In the genomic region with DNA sequence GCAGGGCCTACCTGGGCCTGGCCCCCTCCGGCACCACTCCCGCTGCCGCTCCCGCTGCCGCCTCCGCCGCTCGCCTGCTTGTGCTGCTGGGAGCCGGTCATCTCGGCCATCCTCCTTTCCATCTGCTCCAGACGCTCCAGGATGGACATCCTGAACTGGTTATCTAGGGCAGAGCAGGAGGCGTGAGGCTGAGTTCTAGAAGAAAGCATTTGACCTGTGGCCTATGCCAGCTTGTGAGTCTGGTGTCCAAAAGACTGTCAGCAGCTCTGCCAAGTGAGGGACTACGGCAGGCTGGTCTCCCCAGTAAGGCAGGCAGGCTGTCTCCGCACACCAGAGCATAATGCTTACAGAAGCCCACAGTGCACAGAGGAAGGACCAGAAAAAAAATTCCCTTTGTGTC, we compare ENCODE assay signal across 12 mouse cellular contexts. TPM values are rescaled to one million over a fixed set of nuclear protein-coding genes. Genes with fewer than 3 reads are reported as not detected.
A peak's percentile ranks its signal among the peaks of the same experiment; 100 is the strongest.
DNase-seq lines count a peak whose midpoint lies in the region; ATAC-seq and TF ChIP-seq lines count a peak whose summit lies in the region.
"Had no signal": no experiment of that assay in that cellular context is flagged by ENCODE, and none has a peak within 500 bp of the region (broad histone marks: within the 10 kb centered on the region; RNA-seq: fewer than 3 reads in every experiment).

No protein-coding gene starts in this region.

- no peak for TF ChIP-seq CTCF in forebrain, postnatal 0 days (IDR thresholded peaks at IDR 0.05; ENCODE audit: low read depth)

- no peak overlapping the region for H3K4me2 ChIP-seq in heart, embryonic 12.5 days
- H3K4me2 ChIP-seq in forebrain, postnatal 0 days (ENCODE audit: low read depth): no peak overlapping the region

- H3K27ac ChIP-seq in heart, embryonic 12.5 days (ENCODE audit: poor library complexity, severe bottlenecking): 0 out of 2 replicates have a peak overlapping the region, but pooled peaks have one; percentile 53
- H3K27ac ChIP-seq in heart, embryonic 10.5 days: no peak overlapping the region
- 0 out of 2 replicates have a peak overlapping the region, but pooled peaks have one; percentile 30 for H3K27ac ChIP-seq in forebrain, postnatal 0 days (ENCODE audit: low read depth, low read length)

- H3K9ac ChIP-seq in heart, embryonic 12.5 days: no peak overlapping the region
- H3K9ac ChIP-seq in forebrain, postnatal 0 days: no peak overlapping the region

- no peak overlapping the region for H3K4me3 ChIP-seq in heart, embryonic 12.5 days
- H3K4me3 ChIP-seq in heart, embryonic 10.5 days: no peak overlapping the region
- H3K4me3 ChIP-seq in forebrain, postnatal 0 days (ENCODE audit: low read depth, low read length): no peak overlapping the region
- H3K4me3 ChIP-seq: megakaryocyte, embryonic 14.5 days; myocyte had no signal

- peaks cover 35% of the 10 kb centered on the region for H3K36me3 ChIP-seq in heart, embryonic 12.5 days
- H3K36me3 ChIP-seq in heart, embryonic 10.5 days: peaks cover 43% of the 10 kb centered on the region
- peaks cover 37% of the 10 kb centered on the region for H3K36me3 ChIP-seq in forebrain, postnatal 0 days (ENCODE audit: insufficient read depth)

- peaks cover 63% of the 10 kb centered on the region for H3K4me1 ChIP-seq in heart, embryonic 12.5 days (replicated peaks)
- H3K4me1 ChIP-seq in heart, embryonic 10.5 days: peaks cover 39% of the 10 kb centered on the region
- no peaks in the 10 kb centered on the region for H3K4me1 ChIP-seq in forebrain, postnatal 0 days (ENCODE audit: insufficient read depth)

- WGBS in heart, embryonic 12.5 days: 75% methylated on average over 14 of the region's 14 CpGs
- WGBS in heart, embryonic 10.5 days: 86% methylated on average over 14 of the region's 14 CpGs
- 77% methylated on average over 14 of the region's 14 CpGs for WGBS in forebrain, postnatal 0 days

- H3K9me3 ChIP-seq in heart, embryonic 12.5 days (replicated peaks): no peaks in the 10 kb centered on the region
- no peaks in the 10 kb centered on the region for H3K9me3 ChIP-seq in heart, embryonic 10.5 days
- no peaks in the 10 kb centered on the region for H3K9me3 ChIP-seq in forebrain, postnatal 0 days (ENCODE audit: low read length)

- DNase-seq in heart, embryonic 10.5 days (ENCODE audit: low spot score): no peak
- peak; percentile 39 for DNase-seq in Muller cell, postnatal 12 days (ENCODE audit: inconsistent ontology term)
- DNase-seq in cerebellum, adult 11-12 months: peak; percentile 95
- no peak for DNase-seq in forebrain, postnatal 0 days
- DNase-seq in thymus, postnatal 14 days: no peak
- no peak for DNase-seq in right cerebral cortex, adult 18-20 months
- DNase-seq: kidney, postnatal 10 days; lung, adult 2 months; retina, postnatal 1 day had no signal

- ATAC-seq in heart, embryonic 12.5 days (ENCODE audit: insufficient number of reproducible peaks, low FRiP score): no peak
- ATAC-seq in forebrain, postnatal 0 days: peak; percentile 64; the same call in 1 of the 2 replicates

- H3K27me3 ChIP-seq in heart, embryonic 12.5 days (replicated peaks): no peaks in the 10 kb centered on the region
- no peaks in the 10 kb centered on the region for H3K27me3 ChIP-seq in heart, embryonic 10.5 days (ENCODE audit: insufficient read depth, poor library complexity, severe bottlenecking)
- H3K27me3 ChIP-seq in forebrain, postnatal 0 days (ENCODE audit: insufficient read depth, low read length): no peaks in the 10 kb centered on the region

RNA-seq across cellular contexts. Expression of gene Gm13090, which starts 0.6 kb away (rescaled TPM):
- not detected in 2 replicates for polyA plus RNA-seq in heart, embryonic 12.5 days (2016; fragmentation: Nextera tagmentation; extraction: Ambion mirVana)
- polyA plus RNA-seq in heart, embryonic 10.5 days (2016; fragmentation: Nextera tagmentation; extraction: Ambion mirVana): not detected in 2 replicates
- not detected in 2 replicates for total RNA-seq in forebrain, postnatal 0 days (2014; rRNA removed)
- not detected in 2 replicates for polyA plus RNA-seq in forebrain, postnatal 0 days (2015; fragmentation: Nextera tagmentation; extraction: Ambion mirVana)
- polyA plus RNA-seq: lung, adult 2 months; myocyte had no signal

RNA-seq across cellular contexts. Expression of gene Vamp3, which starts 31.1 kb away (rescaled TPM):
- polyA plus RNA-seq in heart, embryonic 12.5 days (2016; fragmentation: Nextera tagmentation; extraction: Ambion mirVana): 100 and 109 TPM in 2 replicates
- polyA plus RNA-seq in heart, embryonic 10.5 days (2016; fragmentation: Nextera tagmentation; extraction: Ambion mirVana): 105 and 113 TPM in 2 replicates
- total RNA-seq in forebrain, postnatal 0 days (2014; rRNA removed): 37.9 and 47.1 TPM in 2 replicates
- polyA plus RNA-seq in forebrain, postnatal 0 days (2015; fragmentation: Nextera tagmentation; extraction: Ambion mirVana): 39.2 and 48.8 TPM in 2 replicates

RNA-seq across cellular contexts. Expression of gene Per3, which starts 44.4 kb away (rescaled TPM):
- polyA plus RNA-seq in heart, embryonic 12.5 days (2016; fragmentation: Nextera tagmentation; extraction: Ambion mirVana): 7.2 and 8.7 TPM in 2 replicates
- 5.6 and 7.0 TPM in 2 replicates for polyA plus RNA-seq in heart, embryonic 10.5 days (2016; fragmentation: Nextera tagmentation; extraction: Ambion mirVana)
- total RNA-seq in forebrain, postnatal 0 days (2014; rRNA removed): 3.3 and 6.9 TPM in 2 replicates
- polyA plus RNA-seq in forebrain, postnatal 0 days (2015; fragmentation: Nextera tagmentation; extraction: Ambion mirVana): 2.9 and 3.0 TPM in 2 replicates

Comparison
In these comparisons a context has a peak if more than half of its experiments do, and no peak if none do; other contexts are left out.
1. DNase-seq: peak in Muller cell, postnatal 12 days (single experiment) and cerebellum, adult 11-12 months (single experiment); none in heart, embryonic 10.5 days (single experiment), forebrain, postnatal 0 days (single experiment), thymus, postnatal 14 days (single experiment) and right cerebral cortex, adult 18-20 months (single experiment).